Mouse (Mus musculus): ENCODE results near the gene Trappc3.

Trappc3 gene

DNA sequence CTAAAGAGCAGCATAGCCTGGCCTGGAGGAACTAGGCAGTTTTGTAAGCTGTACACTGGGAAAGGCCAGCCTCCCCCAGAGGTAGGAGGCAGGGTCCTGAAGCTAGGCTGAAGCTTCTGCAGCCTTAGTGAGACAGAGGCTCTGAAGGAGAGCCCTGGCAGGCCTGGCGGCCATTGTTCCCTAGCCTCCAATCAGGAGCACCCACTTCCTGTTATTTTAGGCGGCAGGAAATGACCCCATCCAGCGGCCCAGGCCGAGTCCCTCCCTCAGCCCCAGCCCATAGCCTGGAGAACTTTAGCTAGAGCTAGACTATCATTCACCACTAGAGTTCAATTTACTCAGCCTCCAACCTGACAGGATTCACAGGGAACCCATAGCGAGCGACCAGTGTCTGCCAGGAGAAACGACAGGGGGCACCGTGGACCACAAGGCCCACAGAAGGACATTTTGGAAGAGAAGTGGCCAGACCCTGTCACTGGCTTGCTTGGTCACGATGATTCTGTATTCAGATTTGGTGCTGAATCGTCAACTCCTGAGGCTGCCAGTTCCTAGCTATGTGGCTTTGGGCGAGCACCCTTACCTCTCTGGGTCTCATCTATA lies 10.4 kb upstream of the Trappc3 start:
- DNase-seq (ENCODE audit: low read depth): no peak

DNA sequence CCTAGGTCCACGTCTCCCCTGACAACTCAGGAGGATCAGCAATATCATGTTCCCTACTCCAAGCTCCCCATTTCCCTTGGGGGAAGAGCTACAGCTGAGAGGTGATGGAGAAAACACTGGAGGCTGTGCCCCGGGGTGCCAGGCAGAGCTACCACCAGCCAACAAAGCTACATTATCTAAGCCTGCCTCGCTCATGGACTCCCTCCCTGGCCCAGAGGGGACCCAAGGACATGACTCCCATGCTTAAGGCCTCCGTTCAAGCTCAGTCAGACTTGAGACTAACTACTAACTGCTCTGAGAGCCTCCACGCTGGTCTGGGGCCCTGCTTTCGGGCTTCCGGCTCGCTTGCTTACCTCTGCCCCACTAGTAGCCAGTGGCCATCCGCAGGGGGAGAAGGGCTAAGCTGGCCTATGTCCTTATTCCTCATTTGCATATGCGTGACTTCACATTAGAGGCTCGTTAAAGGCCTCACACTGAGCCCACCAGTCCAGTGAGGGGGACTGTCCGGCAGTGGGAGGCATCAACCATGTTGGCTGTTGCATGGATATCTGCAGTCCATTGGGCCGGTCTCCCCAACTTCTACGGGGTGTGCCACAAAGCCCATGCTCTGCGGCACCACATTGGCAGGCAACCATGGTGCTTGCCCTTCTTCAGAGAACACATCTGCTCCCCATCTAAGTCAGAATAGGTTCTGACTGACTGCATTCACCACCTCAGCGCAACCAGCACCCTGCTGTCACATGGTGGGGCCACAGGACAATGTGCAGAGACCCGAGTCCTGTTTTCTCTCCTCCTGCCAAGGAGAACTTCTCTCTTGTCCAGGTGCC lies 9.5 kb upstream of the Trappc3 start:
- DNase-seq (ENCODE audit: low read depth): no peak

DNA sequence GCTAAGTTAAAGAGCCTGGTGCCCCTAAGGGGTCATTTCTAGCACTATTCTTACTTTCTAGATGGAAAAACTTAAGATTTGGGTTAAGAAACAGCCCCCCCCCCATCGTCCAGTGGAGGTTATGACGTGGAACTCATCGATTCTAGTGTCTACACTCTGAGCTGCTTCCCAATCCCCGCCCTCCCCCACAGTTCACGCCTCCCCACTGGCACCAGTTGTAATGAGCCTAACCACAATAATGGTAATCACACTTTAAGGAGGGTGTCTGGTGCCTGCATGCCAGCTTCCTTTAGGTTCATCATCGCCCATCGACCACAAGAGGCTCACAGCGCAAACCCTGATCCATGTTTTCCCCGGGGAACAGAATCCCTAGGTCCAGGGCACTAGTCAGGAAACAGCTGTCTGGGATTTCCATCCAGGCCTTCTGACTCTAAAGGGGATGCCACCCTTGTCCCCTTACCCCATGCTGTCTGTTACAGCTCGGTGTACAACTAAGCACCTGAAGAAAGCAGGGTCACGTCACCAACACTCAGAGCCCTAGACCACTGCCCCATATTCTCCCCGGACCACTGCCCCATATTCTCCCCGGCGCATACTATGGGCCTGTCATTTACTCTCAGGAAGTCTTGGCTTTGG lies 8.4 kb upstream of the Trappc3 start:
- no peak for DNase-seq (ENCODE audit: low read depth)

DNA sequence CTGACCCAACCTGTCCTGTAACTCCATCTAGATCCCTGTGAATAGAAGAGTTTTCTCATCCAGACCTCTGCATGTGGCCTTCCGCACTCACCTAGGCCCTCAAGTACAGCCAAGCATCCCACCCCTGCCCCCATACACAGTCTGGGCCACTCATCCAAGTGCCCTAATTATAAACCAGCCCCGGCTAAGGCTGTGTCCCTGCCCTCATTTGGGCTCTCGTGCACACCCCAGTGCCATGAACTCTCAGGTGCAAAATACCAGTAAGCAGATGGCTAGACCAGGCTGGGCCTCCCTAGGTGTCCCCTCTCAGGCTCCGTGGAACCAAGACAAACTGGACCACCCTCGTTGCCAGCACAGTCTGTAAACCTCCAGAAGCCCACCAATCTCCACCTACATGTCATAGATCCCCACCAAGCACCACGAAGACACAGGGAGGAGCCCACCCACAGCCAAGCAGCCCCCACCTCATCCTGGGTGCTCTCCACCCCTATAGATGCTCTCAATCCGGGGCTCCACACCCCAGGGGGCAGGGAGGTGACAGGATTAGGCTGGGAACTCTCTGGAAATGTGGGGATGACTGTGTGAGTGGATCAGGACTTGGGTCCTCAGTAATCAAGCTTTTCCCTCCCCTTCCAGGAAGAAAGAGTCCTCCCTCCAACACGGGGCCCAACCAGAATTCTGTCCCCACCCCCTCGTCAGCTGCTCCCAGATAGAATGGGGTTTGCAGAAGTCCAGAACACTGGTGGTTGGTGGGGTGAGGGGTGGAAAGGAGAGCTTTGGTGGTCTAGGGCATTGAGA lies 7.6 kb upstream of the Trappc3 start:
- no peak for DNase-seq (ENCODE audit: low read depth)

DNA sequence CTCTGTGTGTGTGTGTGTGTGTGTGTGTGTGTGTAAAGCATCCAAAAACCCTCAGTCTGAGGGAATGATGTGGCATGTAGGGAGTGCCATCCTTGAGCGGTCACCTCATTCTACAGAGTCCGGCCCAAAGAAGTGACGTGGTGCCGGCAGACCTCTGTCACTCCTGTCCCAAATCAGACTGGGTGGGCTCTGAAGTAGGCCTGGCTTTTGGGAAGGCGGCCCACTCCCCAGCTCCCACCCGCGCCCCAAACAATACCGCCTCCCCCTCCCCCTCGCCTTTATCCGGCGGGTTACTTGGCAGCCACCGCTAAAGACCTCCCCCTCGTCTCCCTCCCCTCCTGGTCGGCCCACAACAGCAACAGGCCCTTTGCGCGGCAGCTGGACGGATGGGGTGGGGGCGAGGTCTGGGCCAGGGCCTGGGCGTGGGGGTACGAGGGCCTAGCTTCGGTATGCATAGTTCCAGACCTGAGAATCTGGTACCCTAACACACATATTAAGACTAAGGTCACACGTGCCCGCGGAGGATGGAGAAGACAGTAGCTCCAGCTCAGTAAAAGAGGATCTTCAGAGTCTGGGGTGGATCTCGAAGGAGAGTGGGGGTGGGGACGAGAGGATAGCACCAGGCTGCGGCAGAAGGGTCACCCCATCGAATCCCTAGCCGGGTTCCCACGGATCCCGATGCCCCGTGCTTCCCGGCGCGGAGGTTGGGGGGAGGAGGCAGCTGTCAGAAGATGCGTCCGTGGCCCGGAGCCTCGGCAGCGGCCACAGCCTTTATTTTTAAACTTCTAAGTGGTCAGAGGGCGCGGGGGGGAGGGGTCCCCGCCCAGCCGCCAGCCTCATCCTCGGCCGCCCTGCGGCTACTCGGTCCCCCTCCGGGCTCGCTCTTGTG lies 6.8 kb upstream of the Trappc3 start:
- no peak for DNase-seq (ENCODE audit: low read depth)

DNA sequence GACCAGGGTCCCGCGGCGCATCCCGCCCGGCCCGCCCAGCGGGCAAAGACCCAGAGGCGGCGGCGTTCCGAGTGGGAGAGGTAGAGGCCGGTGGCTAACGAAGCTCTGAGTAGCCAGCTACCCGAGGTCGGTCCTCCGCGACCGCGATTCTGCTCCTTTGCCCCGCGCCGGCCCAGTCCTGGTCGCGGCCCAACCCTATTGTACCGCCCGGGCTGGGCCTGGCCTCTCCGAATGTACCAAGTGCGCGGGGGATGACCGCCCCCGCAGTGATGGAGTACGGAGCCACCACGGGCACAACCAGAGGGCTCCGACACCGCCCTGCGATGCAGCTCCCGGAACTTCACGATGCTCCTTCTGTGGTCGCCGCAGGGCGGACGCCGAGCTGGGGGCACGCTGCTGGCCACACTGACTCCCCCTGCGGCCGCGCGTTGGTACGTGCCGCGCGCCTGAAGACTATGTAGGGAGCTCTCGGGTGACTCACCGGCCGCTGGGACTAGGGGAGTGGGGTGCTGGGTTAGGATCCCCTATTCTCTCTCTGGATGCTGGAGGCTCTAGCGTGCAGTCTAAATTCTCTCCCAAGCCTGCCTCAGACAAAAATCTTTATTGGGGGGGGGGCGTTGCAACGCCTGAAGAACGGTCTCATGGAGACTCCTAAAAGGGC lies 5.9 kb upstream of the Trappc3 start, which contains the start of gene Map7d1:
TSS of gene Map7d1 (minus strand) at position 213 of the 661 bp plus-strand sequence.
- no peak for DNase-seq (ENCODE audit: low read depth)

DNA sequence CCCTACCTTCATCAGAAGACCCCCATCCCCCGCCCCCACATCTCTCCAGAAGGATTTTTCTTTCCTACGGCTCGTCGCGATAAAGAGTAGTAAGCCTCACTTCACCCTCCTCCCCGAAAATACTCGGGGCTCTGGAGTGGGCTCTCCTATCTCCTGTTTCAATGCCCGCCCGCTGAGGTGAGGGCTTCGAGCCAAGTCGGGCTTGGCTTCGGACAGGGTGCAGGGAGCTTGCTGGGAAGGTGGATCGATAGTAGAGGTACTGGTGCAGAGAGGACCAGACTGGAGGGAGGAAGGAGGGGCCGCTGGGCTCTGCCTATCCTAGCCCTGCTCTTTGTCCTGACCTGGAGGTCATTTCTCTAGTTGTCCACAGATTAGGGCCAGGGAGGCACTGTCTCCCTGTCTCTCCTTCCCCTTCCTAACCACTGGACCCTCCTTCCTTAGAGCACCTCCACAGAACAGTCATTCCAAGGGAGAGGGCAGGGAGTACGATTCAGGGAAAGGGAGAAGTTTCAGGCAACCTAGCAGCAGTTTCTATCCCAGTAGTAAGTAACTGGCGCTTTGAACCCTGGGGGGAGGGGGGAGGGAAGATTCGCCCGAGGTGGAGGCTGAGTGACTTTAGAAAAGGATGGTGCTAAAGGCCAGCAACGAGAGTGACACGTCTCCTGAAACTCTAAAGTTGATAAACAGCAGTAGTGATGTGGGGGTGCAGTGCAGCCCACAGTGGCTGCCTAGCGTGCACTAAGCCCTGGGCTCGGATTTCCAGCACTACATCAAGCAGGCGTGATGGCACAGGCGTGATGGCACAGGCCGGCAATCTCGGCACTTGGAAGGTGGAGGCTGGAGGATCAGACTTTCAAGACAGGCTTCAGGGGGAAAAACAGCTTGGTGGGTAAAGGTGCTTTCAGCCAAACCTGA lies 4.9 kb upstream of the Trappc3 start:
- no peak for DNase-seq (ENCODE audit: low read depth)

DNA sequence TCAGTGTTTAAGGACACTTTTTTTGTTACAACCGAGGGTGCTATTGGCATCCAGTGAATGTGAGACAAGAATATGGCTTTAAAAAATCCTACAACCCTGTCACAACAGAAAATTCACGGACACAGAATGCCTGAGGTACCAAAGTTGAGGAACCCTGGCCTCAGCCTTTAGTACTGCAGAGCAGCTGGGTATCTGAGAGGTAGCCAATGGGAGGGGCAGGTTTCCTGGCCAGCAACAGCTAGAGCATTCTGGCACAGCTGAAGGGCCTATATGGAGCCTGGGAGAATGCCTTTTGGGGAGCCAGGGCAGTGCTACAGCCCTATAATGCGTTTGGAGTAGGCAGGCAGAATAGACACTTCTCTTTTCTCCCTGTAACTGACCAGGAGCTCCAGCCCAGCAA lies 3.1 kb upstream of the Trappc3 start:
- DNase-seq (ENCODE audit: low read depth): no peak

DNA sequence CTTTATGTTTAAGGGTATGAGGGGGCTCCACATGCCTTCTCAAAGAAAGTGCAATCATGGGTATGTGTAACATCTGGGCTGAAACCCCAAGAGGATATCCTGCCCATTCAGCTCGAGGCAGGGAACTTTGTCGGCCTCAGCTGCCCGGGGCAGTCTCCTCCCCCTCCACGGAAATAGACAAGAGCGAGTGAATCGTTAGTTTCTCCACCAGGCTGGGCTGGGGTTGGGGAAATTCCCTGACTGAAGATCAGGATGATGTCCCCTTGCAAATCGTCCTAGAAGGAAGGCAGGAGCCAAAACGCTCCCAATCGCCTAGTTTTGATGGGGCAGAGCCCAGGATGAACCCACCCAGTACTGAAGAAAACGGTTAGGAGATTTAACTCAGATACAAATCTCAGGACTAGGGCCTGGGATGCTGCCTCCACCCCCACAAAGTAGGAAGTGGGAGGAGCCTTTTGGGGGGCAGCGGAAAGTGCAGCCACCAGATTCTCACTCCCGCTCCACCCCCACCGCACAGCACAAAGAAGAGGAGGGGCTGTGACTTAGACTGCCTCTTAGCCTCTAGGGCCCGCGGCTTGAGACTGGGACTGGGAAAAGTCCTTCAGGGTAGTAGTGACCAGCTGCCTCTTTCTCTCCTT lies 2.5 kb upstream of the Trappc3 start:
- no peak for DNase-seq (ENCODE audit: low read depth)

DNA sequence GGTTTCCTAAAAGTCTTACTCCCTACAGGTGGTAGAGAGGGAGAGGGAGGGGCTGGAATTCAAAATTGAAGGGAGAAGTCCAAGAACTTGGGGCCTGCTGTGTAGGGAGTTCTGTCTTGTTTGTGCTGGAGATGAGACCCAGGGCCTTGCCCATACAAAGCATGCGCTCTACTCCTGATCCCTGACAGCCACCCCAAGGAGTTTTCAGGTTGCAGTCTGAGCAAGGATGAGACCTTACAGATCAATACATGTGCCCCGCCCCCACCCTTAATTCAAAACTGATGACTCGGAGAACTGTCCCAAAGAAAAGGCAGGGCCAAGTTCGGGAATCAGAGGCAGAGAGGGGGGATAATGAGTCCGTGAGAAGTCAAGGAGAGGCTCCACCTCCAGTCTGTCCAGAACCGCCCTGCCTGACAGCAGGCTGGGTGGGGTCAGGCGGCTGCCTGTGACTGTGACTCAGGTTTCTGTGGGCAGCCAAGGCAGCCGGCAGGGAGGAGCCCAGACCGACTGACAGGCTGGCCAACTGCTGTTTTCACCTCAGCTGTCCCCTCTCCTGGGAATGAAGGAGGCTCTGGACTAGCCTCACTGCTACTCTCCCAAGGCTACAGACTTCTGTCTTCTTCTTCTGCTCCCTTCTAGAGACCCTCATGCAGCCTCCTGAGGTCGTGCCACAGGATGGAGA lies 1.5 kb upstream of the Trappc3 start:
- DNase-seq (ENCODE audit: low read depth): peak; percentile 95

DNA sequence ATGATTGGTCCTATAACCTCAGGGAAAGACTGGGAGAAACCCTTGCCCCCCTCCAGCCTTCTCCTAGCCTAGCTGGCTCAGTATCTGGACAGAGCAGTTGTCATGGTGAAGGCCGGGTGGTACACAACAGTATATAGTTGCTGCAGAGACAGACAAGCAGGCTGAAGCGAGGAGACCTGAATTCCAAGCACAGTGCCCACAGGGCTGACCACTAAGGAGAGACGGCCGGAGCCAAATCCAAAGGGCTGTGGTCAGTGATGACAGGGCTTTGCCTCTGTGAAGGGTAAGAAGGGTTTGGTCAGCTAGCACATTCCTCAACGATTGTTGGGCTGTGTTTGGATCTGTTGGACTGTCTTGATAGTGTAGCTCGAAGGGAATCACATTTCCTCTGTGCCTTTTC lies 859 bp upstream of the Trappc3 start:
- DNase-seq (ENCODE audit: low read depth): peak; percentile 93

DNA sequence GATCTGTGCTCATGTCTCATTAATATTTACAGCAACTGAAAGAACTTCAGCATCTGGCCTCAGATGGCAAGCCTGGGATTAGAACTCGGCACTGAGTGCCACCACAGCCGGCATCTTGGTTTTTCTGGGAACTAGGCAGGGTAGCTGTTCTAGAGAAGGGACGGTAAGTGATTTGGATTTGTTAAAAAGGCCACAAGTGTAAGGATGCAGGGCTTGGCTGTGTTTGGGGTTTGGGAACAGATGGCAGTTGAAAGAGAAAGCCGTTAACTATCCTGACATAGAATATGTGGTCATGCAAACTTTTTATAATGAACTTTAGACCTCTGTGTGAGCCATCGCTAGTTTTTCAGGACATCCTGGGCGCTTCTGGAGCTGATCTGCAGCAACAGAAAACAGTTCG lies 450 bp upstream of the Trappc3 start:
- no peak for DNase-seq (ENCODE audit: low read depth)

DNA sequence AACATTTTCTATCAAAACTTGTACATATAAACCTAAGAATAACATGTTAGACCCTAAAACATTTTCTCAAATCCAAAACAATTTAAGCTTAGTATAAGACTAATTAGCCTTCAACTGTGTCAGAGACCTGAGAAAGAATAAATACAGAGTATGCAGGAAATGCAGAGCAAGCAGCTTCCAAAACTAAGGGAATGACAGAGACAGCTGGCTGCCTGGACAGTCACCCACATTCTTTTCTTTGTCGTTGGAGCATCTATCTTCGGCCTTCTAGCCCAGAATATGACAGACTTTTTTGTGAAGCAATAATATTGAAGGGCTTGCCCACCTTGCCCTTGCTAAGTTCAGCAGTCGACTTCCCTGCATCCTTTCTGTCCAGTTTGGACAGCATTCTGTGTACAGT lies 7.2 kb downstream of the Trappc3 start:
- DNase-seq (ENCODE audit: low read depth): no peak

DNA sequence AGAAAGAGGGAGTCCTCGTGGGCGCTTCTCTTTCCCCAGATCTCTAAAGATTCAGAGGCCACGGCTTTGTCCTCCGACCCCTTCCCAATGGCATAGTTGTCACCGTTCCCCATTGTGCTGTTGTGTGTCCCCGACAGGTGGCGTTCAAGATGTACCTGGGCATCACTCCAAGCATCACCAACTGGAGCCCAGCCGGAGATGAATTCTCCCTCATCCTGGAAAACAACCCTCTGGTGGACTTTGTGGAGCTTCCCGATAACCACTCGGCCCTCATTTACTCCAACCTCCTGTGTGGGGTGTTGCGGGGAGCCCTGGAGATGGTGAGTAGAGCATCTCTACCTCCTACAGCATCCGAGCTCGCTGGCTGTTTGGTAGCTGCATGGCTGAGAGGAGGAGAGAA lies 11.6 kb downstream of the Trappc3 start:
- DNase-seq (ENCODE audit: low read depth): no peak

DNA sequence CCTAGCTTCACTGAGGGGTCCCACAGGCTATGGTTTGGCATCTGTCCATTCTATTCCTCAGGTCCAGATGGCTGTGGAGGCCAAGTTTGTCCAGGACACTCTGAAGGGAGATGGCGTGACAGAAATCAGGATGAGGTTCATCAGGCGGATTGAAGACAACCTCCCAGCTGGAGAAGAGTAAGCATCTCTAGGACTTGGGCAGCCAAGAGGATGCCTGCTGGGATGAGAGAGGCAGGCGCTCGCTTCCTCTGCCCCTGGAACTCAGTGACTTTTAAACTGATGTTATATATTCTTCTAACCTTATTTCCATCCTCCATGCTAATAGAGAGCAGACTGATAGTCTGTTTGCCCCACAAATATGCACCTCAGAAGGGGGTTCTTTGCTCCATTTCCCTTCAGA lies 13.0 kb downstream of the Trappc3 start:
- no peak for DNase-seq (ENCODE audit: low read depth)

DNA sequence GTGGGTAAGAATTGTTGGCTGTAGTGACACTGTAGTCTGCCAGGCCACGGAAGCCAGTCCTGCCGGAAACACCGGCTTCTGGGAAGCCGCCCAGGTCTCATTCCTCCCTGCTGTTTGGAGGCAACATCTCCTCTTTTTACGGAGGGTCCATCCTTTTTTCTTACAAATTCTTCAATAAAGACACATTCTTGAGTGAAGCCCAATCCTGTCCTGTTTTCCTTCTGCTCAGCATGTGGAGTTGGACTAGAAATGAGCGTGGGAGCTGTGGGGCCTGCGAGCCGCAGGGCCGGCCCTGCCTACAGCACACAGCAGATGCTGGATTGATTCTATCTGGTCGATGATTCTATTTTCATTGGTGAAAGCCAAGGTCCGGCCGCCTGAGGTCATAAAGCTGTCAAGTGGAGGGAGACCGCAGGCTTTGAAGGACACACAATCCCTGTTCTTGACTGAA lies 13.6 kb downstream of the Trappc3 start:
- no peak for DNase-seq (ENCODE audit: low read depth)

DNA sequence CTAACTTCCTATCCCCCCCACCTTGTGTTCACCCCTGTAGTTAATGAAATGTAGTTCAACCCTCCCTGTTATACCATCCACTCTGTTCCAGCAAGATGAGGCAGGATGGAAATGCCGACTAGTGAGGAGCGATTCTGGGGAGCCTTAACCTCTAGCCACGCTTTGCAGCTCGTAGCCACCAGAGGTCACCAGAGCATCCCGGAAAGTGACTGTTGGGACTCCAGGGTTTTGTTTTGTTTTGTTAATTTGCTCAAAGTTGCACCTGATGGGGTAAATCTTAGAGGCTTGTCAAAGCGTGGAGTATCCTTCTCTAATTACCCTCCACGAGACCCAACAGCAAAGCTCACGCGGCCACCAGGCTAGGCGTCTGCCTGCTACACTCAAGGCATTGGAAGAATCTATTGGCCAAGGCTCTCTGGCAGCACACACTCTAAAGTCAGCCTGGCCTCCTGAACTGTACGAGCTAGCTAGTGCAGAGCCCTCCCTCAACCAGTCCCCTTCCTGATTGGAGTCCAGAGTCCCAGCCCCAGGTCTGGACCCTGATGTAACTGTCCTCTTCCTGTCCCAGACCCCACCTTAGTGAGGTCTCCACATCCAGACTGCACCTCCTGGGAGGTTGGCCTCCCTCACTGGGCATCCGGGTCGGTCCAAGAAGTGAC lies 15.9 kb downstream of the Trappc3 start:
- DNase-seq (ENCODE audit: low read depth): no peak

DNA sequence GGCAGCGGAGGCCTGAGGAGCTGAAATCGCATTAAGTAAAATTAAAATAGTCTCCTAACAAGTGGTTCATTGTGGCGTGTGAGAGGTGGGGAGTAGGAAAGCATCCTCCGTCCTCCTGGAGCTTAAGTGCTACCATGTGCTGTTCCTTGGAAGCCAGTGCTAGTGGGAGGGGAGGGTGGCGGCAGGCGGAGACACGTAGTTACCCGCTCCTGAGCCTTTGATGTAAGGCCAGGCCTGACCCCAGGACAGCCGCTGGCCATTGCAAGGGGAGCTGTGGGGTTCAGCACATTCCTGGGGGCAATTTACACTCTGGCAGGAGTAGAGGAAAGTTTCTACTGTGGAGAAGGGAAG lies 16.4 kb downstream of the Trappc3 start:
- DNase-seq (ENCODE audit: low read depth): no peak

Data from fibroblast of lung, adult 2 months (primary cell).